ENCODE assay signal across 8 mouse cellular contexts in genomic region chr1:154726361-154727161, GRCm38 (mm10).
A peak's percentile ranks its signal among the peaks of the same experiment; 100 is the strongest.
DNase-seq lines count a peak whose midpoint lies in the region; ATAC-seq lines count a peak whose summit lies in the region.

No protein-coding gene starts in this region.

- no peak for DNase-seq in heart, adult 18-20 months
- DNase-seq in adrenal gland, postnatal 14 days = peak; percentile 18
- peak; percentile 80 for DNase-seq in embryo, embryonic 11 days
- DNase-seq in liver, embryonic 11.5 days (ENCODE audit: low spot score) = peak; percentile 50
- peak; percentile 71 for DNase-seq in retina, postnatal 1 day
- DNase-seq in urinary bladder, postnatal 36 days (ENCODE audit: low spot score in 2 of 2) = no peak

- H3K4me3 ChIP-seq in heart, embryonic 14.5 days (ENCODE audit: control insufficient read depth in 1 of 2, insufficient read depth in 1 of 2, low read depth in 1 of 2, low read length in 2 of 2) = peak overlapping the region; percentile 37 to 39
- peak overlapping the region; percentile 40 for H3K4me3 ChIP-seq in hindbrain, embryonic 12.5 days
- H3K4me3 ChIP-seq in liver, embryonic 11.5 days (ENCODE audit: low read depth, low read length) = peak overlapping the region; percentile 26; the same call in 1 of the 2 replicates

- no peak for ATAC-seq in heart, embryonic 14.5 days (ENCODE audit: insufficient number of reproducible peaks, insufficient read depth, low FRiP score, low read depth)
- ATAC-seq in hindbrain, embryonic 12.5 days (ENCODE audit: low FRiP score) = peak; percentile 60
- ATAC-seq in liver, embryonic 11.5 days (replicated peaks; ENCODE audit: low FRiP score) = no peak

- 3% methylated on average over 42 of the region's 45 CpGs for WGBS in heart, embryonic 14.5 days
- WGBS in hindbrain, embryonic 12.5 days = under 1% methylated on average over 44 of the region's 45 CpGs
- 2% methylated on average over 45 of the region's 45 CpGs for WGBS in liver, embryonic 11.5 days

- H3K9me3 ChIP-seq in heart, embryonic 14.5 days (ENCODE audit: control insufficient read depth, low read length) = no peaks in the 10 kb centered on the region
- no peaks in the 10 kb centered on the region for H3K9me3 ChIP-seq in hindbrain, embryonic 12.5 days (replicated peaks)
- no peaks in the 10 kb centered on the region for H3K9me3 ChIP-seq in liver, embryonic 11.5 days (ENCODE audit: control insufficient read depth, low read length)

- peaks cover 6 to 7% of the 10 kb centered on the region in 2 experiments; a peak in 2 of 4 replicates for H3K4me1 ChIP-seq in heart, embryonic 14.5 days (ENCODE audit: control insufficient read depth in 2 of 2, insufficient read depth in 2 of 2, low read length in 2 of 2)
- H3K4me1 ChIP-seq in hindbrain, embryonic 12.5 days = peaks cover 8% of the 10 kb centered on the region; the same call in 1 of the 2 replicates
- H3K4me1 ChIP-seq in liver, embryonic 11.5 days (replicated peaks; ENCODE audit: control insufficient read depth, insufficient read depth, low read length) = peaks cover 4% of the 10 kb centered on the region; the same call in 1 of the 2 replicates

- H3K4me2 ChIP-seq in heart, embryonic 14.5 days (ENCODE audit: low read length) = peak overlapping the region; percentile 62
- H3K4me2 ChIP-seq in hindbrain, embryonic 12.5 days (replicated peaks) = peak overlapping the region; percentile 69
- peak overlapping the region; percentile 47 for H3K4me2 ChIP-seq in liver, embryonic 11.5 days

- no peaks in the 10 kb centered on the region for H3K36me3 ChIP-seq in heart, embryonic 14.5 days (ENCODE audit: control insufficient read depth, insufficient read depth, low read length)
- H3K36me3 ChIP-seq in hindbrain, embryonic 12.5 days = no peaks in the 10 kb centered on the region
- H3K36me3 ChIP-seq in liver, embryonic 11.5 days (ENCODE audit: control insufficient read depth, insufficient read depth, low read length) = no peaks in the 10 kb centered on the region

- H3K9ac ChIP-seq in heart, embryonic 14.5 days (ENCODE audit: low read length) = no peak overlapping the region
- peak overlapping the region; percentile 56 for H3K9ac ChIP-seq in hindbrain, embryonic 12.5 days
- no peak overlapping the region for H3K9ac ChIP-seq in liver, embryonic 11.5 days (ENCODE audit: low read depth, low read length)

- peaks cover 69% of the 10 kb centered on the region for H3K27me3 ChIP-seq in heart, embryonic 14.5 days (ENCODE audit: control insufficient read depth, insufficient read depth, low read length)
- H3K27me3 ChIP-seq in hindbrain, embryonic 12.5 days = peaks cover 57% of the 10 kb centered on the region
- peaks cover 64% of the 10 kb centered on the region for H3K27me3 ChIP-seq in liver, embryonic 11.5 days (replicated peaks; ENCODE audit: control insufficient read depth, insufficient read depth, low read length)

- no peak overlapping the region for H3K27ac ChIP-seq in heart, embryonic 14.5 days (replicated peaks in 1 of 2; ENCODE audit: control insufficient read depth in 1 of 2, insufficient read depth in 1 of 2, low read depth in 2 of 2, low read length in 2 of 2)
- no peak overlapping the region for H3K27ac ChIP-seq in hindbrain, embryonic 12.5 days
- no peak overlapping the region for H3K27ac ChIP-seq in liver, embryonic 11.5 days (ENCODE audit: low read depth, low read length)

Comparison
In these comparisons a context has a peak if more than half of its experiments do, and no peak if none do; other contexts are left out.
1. DNase-seq: peak in adrenal gland, postnatal 14 days (single experiment), embryo, embryonic 11 days (single experiment), liver, embryonic 11.5 days (single experiment) and retina, postnatal 1 day (single experiment); none in heart, adult 18-20 months (0 of 2) and urinary bladder, postnatal 36 days (0 of 2).
2. Peak in every context shown above with its lines, with median percentiles within 50 percentile points of each other: H3K4me2 ChIP-seq and H3K4me3 ChIP-seq.